Comparison of ENCODE assay signal across 8 mouse cellular contexts in genomic region chr9:113706841-113707240, GRCm38 (mm10). TPM values are rescaled to one million over a fixed set of nuclear protein-coding genes. Genes with fewer than 3 reads are reported as not detected.
A peak's percentile ranks its signal among the peaks of the same experiment; 100 is the strongest.
DNase-seq lines count a peak whose midpoint lies in the region; ATAC-seq lines count a peak whose summit lies in the region.

No protein-coding gene starts in this region.

- ATAC-seq in kidney, embryonic 16.5 days (ENCODE audit: low FRiP score, low TSS enrichment), result no peak
- ATAC-seq in heart, embryonic 16.5 days (replicated peaks; ENCODE audit: extremely low read depth, insufficient read depth, low FRiP score), result no peak
- ATAC-seq in megakaryocyte-erythroid progenitor cell, adult 5-6 weeks (replicated peaks; ENCODE audit: low FRiP score, low TSS enrichment, poor library complexity, severe bottlenecking), result peak; percentile 38; the same call in 1 of the 2 replicates
- no peak for ATAC-seq in granulocyte monocyte progenitor cell, adult 5-6 weeks (replicated peaks; ENCODE audit: poor library complexity, severe bottlenecking)

- peak overlapping the region; percentile 95 for H3K4me3 ChIP-seq in kidney, embryonic 16.5 days (ENCODE audit: low read length)
- H3K4me3 ChIP-seq in heart, embryonic 16.5 days (ENCODE audit: low read length), result peak overlapping the region; percentile 90

- peak overlapping the region; percentile 99 for H3K9ac ChIP-seq in kidney, embryonic 16.5 days (replicated peaks; ENCODE audit: low read length)
- peak overlapping the region; percentile 98 for H3K9ac ChIP-seq in heart, embryonic 16.5 days (ENCODE audit: low read length)

- peaks cover 27% of the 10 kb centered on the region for H3K4me1 ChIP-seq in kidney, embryonic 16.5 days (ENCODE audit: insufficient read depth, low read length)
- peaks cover 22% of the 10 kb centered on the region for H3K4me1 ChIP-seq in heart, embryonic 16.5 days (ENCODE audit: control insufficient read depth, insufficient read depth, low read length)

- H3K27ac ChIP-seq in kidney, embryonic 16.5 days (ENCODE audit: low read length), result no peak overlapping the region
- H3K27ac ChIP-seq in heart, embryonic 16.5 days (ENCODE audit: low read length), result peak overlapping the region; percentile 95; the same call in 1 of the 2 replicates

- 41% methylated on average over 9 of the region's 9 CpGs for WGBS in kidney, embryonic 16.5 days
- 23% methylated on average over 9 of the region's 9 CpGs for WGBS in heart, embryonic 16.5 days

- H3K27me3 ChIP-seq in kidney, embryonic 16.5 days (ENCODE audit: insufficient read depth, low read length), result no peaks in the 10 kb centered on the region
- no peaks in the 10 kb centered on the region for H3K27me3 ChIP-seq in heart, embryonic 16.5 days (ENCODE audit: control insufficient read depth, insufficient read depth, low read length)

- H3K4me2 ChIP-seq in kidney, embryonic 16.5 days (replicated peaks; ENCODE audit: low read depth, low read length), result peak overlapping the region; percentile 67
- peak overlapping the region; percentile 80 for H3K4me2 ChIP-seq in heart, embryonic 16.5 days (ENCODE audit: low read depth, low read length)

- DNase-seq in kidney, adult 8-10 months, result no peak
- DNase-seq in adipocyte (ENCODE audit: low spot score), result peak; percentile 17
- DNase-seq in gastrocnemius, postnatal 4 days (ENCODE audit: low spot score in 2 of 2), result no peak
- DNase-seq in testis, postnatal 10 days (ENCODE audit: low spot score), result no peak

- no peaks in the 10 kb centered on the region for H3K36me3 ChIP-seq in kidney, embryonic 16.5 days (ENCODE audit: insufficient read depth, low read length)
- H3K36me3 ChIP-seq in heart, embryonic 16.5 days (ENCODE audit: control insufficient read depth, insufficient read depth), result no peaks in the 10 kb centered on the region

- H3K9me3 ChIP-seq in kidney, embryonic 16.5 days (ENCODE audit: low read length), result no peaks in the 10 kb centered on the region
- H3K9me3 ChIP-seq in heart, embryonic 16.5 days (replicated peaks; ENCODE audit: control insufficient read depth, low read length), result no peaks in the 10 kb centered on the region

RNA-seq across cellular contexts. Expression of gene Pdcd6ip, which starts 1.2 kb away (rescaled TPM):
- polyA plus RNA-seq in kidney, embryonic 16.5 days (2015; fragmentation: Nextera tagmentation; extraction: Ambion mirVana), result 86.6 and 96.8 TPM in 2 replicates
- polyA plus RNA-seq in heart, embryonic 16.5 days (2015; fragmentation: Nextera tagmentation; extraction: Ambion mirVana), result 58.9 and 70.3 TPM in 2 replicates
- total RNA-seq in megakaryocyte-erythroid progenitor cell, adult 5-6 weeks (2014; fragmentation: Nextera tagmentation), result 80.1 and 80.9 TPM in 2 replicates
- 41.8 and 56.9 TPM in 2 replicates for total RNA-seq in megakaryocyte-erythroid progenitor cell, adult 5-6 weeks (2017)
- 10 to 100 TPM; 68.6 to 71.5 TPM for total RNA-seq in gastrocnemius, postnatal 4 days (2021)
- 95.3 and 128 TPM in 2 replicates for total RNA-seq in granulocyte monocyte progenitor cell, adult 5-6 weeks (2014; fragmentation: Nextera tagmentation)
- total RNA-seq in granulocyte monocyte progenitor cell, adult 5-6 weeks (2017), result 46.4 and 71.0 TPM in 2 replicates

RNA-seq across cellular contexts. Expression of gene Clasp2, which starts 34.4 kb away (rescaled TPM):
- polyA plus RNA-seq in kidney, embryonic 16.5 days (2015; fragmentation: Nextera tagmentation; extraction: Ambion mirVana), result 23.0 and 24.4 TPM in 2 replicates
- 21.0 and 23.2 TPM in 2 replicates for polyA plus RNA-seq in heart, embryonic 16.5 days (2015; fragmentation: Nextera tagmentation; extraction: Ambion mirVana)
- 50.6 and 51.6 TPM in 2 replicates for total RNA-seq in megakaryocyte-erythroid progenitor cell, adult 5-6 weeks (2014; fragmentation: Nextera tagmentation)
- 41.2 and 47.5 TPM in 2 replicates for total RNA-seq in megakaryocyte-erythroid progenitor cell, adult 5-6 weeks (2017)
- total RNA-seq in gastrocnemius, postnatal 4 days (2021), result 10 to 100 TPM; 52.3 to 58.3 TPM
- 43.2 and 44.7 TPM in 2 replicates for total RNA-seq in granulocyte monocyte progenitor cell, adult 5-6 weeks (2014; fragmentation: Nextera tagmentation)
- total RNA-seq in granulocyte monocyte progenitor cell, adult 5-6 weeks (2017), result 36.9 and 42.2 TPM in 2 replicates
